Mouse (Mus musculus): ENCODE measurements around the gene Rpn2.

GRCm38 (mm10) chr2:157300051-157300450 lies 21.2 kb downstream of the Rpn2 start:
- no peak for TF ChIP-seq POLR2A (IDR thresholded peaks at IDR 0.05; ENCODE audit: borderline replicate concordance, insufficient read depth, low read length)
- no peak for TF ChIP-seq CTCF (IDR thresholded peaks at IDR 0.05; ENCODE audit: borderline replicate concordance, insufficient read depth, low read depth, low read length)
